Mouse (Mus musculus) gonadal fat pad, adult 2 months (tissue): ENCODE measurements at regions not wholly inside any gene's neighbourhood (a gene's known extent, or its start where the extent isn't known, plus 50 kb on each side); places are given as distances from the start of the nearest gene placed in this dataset.

Experiments
- DNase-seq: peaks from one replicate; pipeline ENCODE4 v3.0.0-alpha.2; 2012; ENCODE audit warnings: low read depth

DNA sequence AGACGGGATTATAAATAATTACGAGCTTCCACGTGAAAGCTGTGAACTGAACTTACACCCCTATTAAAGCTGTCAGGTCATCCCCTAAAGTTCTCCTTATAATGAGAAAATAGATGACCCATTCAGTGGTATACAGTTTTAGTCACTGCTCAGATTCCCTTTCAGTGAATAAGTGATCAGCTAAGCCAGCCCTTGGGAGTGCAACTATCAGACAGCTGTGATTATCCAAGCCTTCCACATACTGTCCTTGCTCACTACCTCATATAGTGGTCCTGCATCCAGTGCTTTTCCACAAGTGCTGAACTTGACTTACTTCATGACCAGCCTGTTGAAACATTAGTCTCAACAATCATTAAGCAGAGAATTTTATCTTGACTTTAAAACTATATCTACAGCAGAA lies 131.2 kb upstream of the Tle1 start:
- no peak for DNase-seq

DNA sequence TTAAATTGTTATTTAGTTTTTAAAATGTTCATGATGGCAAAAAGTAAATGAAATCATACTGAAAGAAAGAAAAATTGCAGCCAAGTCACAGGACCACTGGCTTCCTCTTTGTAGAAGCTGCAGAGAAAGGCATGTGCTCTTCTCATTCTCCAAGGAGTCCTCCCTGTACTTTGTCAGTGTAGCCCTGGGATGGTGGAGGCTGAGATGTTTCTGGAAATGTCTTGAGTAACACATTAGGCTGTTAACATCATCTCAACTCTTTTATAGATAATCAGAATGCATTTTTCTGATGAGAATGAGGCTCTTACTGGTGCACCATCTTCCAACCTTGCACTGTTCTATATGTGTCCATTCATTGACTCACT lies 128.3 kb upstream of the Tle1 start:
- DNase-seq, result no peak

DNA sequence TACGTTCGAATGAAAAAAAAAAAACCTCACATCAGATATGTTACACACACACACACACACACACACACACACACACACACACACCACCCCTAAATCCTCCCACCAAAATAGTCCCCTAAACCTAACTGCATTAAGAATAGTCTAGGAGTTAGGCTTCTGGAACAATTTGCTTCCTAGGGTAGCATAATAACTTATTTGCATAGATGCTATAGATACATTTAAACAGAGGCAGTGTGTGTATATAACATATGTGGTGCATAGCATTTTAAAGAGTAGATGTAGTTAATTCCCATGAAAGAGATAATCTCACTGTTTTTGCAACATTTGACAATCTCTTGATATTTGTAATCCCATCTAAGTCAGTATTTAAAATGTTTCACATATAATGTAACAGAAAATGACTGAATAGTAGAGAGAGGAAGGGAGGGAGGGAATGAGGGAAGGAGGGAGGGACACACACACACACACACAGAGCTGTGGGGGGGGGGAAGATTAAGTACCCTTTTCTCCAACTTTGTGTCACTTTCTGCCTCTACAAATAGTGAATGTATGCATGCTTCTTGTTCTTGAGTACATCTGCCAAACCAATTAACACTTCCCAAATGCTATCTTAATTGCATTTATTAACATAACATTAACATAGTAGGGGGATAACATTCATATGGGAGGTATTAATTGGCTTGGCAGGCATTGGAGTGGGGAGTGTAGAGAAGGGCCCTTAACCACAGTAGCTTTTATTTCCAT lies 127.7 kb upstream of the Tle1 start:
- DNase-seq, result no peak

DNA sequence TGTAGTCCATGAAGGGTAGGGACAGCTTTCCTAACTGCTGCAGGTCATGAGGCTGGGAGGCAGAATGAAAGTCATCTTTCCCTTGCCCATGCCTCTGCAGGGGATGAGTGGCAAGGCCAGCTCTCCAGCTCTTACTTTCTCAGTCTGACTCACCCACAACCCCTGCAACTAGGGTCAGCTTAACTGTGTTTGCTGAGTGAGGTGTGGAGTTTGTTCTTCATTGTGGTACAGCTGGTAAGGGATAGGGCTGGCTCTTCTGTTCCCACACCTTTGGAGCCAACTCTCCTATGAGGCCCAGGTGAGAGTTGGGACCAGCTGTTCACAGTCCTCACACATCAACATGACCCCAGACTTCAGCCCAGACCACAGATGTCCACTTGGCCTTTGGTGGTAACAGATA lies 124.2 kb upstream of the Tle1 start:
- DNase-seq, result no peak

DNA sequence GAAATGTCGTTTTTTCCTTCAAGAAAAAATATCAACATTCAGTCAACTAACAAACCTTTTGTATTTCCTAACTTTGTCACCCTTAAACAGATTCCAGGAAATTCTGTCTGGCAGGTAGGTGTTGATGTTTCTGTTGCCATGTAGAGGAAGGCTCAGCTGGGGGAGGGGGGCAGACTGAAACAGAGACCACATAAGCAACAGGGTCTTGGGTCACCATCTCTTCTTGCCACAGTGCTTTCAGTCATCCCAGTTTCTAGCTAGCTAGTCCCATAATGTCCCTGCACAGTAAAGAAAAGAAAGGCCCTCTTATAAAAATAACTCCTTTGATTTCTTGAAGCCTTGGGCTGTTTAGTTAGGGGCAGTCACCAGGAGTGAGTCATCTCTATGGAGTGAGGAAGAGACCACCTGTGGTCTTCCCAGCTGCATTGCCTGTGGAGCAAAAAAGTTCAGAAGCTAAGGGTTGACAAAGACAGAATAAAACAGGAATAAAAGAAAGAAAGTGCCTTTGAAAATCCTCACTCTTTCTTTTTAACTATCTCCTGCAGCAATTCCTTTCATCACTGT lies 84.5 kb upstream of the Tle1 start:
- DNase-seq, result no peak

DNA sequence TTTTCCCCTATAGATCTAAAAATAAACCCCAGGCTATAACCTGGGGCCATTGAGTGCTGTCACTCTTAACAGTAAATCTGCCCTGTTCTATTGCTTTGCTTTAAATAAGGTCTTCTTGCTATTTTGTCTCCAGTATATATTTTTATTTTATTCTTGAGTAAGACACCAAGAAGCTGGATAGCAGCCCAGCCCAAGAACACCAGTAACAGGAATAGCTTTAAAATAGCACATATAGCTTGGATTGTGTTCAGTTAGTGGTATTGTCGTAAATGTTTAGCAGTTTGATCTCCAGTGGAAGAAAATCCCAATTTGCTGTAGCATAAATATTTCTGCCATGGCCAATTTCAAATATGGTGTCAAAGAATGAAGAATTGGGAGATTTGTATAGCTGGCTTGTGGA lies 49.8 kb upstream of the Tle1 start:
- DNase-seq, result no peak
